Mouse (Mus musculus): ENCODE measurements around the gene Prkcb.
A peak's percentile ranks its signal among the peaks of the same experiment; 100 is the strongest.
"Not testable (repeated sequence)": the region's sequence is repeated elsewhere in the genome, so short reads cannot be mapped to it uniquely, and the experiment has no call there.

Prkcb gene

DNA sequence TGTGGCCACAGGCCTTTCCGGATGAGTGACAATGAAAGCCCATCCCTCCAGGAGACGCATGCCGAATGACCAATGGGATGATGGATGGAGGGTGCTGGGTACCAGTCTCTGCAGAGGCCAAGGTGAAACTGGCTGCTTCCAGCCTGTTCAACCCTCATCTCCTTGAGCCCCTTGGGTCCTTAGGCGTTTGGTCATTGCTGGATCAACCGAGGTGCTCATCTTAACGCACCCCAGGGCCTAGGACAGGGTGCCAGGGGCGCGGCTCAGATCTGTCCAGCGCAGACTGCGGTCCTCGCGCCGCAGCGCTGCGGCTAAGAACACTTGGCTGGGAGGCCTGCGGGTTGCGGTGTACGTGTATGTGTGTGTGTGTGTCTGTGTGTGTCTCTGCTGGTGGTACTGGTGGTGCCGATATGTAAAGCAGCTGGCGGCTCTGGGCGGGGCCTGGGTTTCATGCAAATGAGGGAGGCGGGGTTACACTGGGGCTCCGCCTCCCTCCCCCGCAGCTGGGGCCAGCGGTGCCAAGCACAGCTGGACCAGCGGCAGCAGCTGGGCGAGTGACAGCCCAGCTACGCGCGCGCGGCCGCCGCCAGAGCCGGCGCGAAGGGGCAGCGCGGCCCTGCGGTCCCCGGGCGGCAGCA, at the start of gene Prkcb:
Gene Prkcb, plus strand, starts transcription at position 147 of the 638 bp plus-strand sequence.
- peak; percentile 73 to 76 for DNase-seq (ENCODE audit: low spot score in 2 of 2)

DNA sequence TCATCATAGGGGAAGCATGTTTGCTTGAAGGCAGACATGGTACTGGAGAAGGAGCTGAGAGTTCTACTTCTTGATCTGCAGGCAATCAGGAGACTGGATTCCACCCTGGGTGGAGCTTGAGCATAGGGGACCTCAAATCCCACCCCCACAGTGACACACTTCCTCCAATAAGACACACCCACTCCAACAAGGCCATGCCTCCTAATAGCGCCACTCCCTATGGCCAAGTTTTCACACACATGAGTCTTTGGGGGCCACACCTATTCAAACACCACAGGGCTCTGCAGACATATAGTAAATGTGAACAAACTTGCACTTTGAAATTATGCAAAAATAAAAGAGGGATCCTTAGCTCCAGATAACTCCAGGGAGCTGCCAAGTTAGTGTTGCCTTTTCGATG, 49.6 kb upstream of the Prkcb start:
- no peak for DNase-seq (ENCODE audit: low spot score in 2 of 2)

DNA sequence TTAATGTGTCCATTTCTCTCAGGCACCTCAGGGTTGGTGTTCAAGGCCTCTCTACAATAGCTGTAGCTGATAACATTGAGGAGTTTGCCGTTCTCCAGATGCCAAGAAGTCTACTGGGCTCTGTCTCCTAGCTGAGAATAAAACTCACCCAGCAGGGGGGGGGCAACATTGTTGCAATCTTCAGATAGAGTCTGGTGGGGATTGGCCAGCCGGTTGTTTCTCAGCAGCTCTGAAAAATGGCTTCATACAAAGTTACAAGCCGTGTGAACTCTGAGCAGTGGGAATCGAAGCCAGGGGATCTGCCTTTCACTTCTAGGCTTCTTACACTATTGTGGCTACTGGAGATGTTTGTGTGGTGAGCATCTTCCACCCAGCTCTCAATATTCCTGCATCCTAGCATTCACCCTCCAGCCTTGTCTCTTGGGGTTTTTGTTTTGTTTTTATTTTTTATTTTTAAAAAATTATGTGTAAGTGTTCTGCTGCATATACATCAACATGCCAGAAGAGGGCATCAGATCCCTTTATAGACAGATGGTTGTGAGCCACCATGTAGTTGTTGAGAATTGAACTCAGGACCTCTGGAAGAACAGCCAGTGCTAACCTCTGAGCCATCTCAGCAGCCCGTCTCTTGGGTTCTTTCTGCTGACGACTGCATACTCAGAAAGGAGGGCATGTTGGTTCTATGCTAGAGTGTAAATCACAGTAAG, 48.0 kb upstream of the Prkcb start:
- no peak for DNase-seq (ENCODE audit: low spot score in 2 of 2)

DNA sequence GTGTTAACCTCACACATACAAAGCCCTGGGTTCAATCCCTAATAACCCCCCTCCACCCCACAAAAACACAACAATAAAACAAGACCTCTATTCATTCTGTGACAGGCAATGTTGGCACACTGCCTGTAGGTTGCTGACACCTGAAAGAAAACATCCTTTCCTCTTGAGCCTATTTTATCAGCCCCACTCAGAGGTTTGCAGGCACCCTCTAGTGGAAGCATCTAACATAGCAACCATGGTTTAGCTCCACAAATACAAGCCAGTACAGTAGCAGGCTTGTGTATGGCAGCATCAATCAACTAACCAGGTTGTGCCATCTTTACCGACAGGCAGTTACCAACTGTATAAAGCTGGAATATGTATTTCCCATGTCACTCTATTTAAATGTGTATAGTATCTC, 46.3 kb upstream of the Prkcb start:
- DNase-seq (ENCODE audit: low spot score in 2 of 2), result no peak

DNA sequence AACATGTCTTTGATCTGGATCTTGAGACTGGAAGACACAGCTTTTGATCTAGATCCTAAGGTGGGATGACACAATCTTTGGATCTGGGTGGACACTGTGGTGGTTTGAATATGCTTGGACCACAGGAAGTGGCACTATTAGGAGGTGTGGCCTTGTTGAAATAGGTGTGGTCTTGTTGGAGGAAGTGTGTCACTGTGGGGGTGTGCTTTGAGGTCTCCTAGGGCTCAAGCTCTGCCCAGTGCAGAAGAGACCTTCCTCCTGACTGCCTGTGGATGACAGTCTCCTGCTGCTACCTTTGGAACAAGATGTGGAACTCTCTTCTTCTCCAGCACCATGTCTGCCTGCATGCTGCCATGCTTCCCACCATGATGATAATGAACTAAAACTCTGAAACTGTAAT, 45.8 kb upstream of the Prkcb start:
- not testable (repeated sequence) for DNase-seq (ENCODE audit: low spot score in 2 of 2)

DNA sequence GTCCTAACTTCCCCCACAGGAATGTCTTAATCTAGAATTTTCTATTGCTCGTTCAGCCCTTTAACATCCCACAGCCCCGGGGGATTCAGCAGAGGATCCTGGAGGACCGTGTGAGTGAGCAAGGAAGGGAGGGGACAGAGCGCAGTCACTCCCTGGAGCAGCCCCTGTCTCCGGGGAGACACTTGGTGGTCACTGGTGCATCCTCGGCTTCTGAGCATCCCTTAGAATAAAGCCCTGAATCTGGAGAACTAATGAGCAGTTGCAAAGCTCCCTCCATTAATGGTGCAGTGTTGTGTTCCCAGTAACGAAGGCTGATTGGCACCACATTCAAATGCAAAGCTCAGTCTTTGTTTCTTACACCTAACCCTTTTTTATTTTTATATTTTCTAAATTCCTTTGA, 44.4 kb upstream of the Prkcb start:
- no peak for DNase-seq (ENCODE audit: low spot score in 2 of 2)

DNA sequence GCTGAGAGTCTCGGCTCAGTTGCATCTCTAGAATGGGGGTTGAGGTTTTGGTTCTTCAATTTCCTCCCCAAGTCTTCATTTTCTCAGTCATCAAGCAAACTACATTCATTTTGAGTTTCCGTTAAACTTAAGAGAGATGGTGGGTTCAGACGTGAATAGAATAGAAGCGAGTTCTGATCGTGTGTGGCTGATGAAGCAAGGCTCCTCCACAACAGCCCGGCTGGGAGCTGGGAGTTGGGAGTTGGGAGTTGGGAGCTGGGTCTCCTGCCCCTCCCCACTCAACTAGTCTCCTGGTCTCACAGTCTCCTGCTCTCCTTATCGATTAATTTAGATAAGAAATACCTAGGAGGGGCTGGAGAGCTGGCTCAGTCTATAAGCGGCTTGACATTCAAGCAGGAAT, 44.0 kb upstream of the Prkcb start:
- DNase-seq (ENCODE audit: low spot score in 2 of 2), result no peak

DNA sequence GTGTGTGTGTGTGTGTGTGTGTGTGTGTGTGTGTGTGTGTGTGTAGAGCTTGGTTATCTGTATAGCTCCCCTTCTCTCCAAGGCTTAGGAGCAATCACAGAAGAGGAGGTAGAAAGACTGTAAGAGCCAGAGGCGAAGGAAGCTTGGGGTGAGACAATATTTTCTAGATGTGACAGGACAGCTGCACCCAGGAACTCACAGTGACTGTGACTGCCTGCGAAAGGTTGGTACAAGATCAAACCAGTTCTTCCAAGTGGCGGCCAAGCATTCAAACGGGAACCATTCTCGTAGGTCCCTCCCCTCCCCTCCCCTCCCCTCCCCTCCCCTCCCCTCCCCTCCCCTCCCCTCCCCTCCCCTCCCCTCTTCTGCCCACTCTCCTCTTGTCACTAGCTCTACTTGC, 42.6 kb upstream of the Prkcb start:
- no peak for DNase-seq (ENCODE audit: low spot score in 2 of 2)

DNA sequence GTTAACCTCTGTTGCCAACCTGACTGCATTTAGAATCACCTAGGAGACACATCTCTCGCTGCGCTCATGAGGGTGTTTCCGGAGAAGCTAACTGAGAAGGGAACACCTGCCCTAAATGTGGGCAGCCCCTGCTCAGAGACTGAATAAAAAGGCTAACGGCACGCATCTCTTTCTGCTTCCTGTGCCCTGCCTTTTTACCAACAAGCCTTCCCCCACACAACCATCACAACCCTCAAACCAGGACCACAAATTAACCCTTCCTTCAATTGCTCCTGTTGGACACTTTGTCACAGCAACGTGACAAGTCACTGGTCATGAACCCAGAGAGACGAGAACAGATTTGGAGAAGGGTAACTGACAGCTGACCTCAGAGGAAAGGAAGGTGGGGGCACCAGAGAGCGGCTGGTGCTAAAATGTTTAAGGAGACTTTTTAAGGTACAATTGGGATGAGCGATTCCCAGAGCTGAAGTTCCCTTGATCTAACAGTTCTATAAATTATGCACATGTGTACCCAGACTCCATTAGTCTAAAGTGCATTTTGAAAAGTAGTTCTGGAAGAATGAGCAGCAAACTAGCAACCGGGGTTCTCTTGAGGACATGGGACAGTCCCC, 41.2 kb upstream of the Prkcb start:
- no peak for DNase-seq (ENCODE audit: low spot score in 2 of 2)

DNA sequence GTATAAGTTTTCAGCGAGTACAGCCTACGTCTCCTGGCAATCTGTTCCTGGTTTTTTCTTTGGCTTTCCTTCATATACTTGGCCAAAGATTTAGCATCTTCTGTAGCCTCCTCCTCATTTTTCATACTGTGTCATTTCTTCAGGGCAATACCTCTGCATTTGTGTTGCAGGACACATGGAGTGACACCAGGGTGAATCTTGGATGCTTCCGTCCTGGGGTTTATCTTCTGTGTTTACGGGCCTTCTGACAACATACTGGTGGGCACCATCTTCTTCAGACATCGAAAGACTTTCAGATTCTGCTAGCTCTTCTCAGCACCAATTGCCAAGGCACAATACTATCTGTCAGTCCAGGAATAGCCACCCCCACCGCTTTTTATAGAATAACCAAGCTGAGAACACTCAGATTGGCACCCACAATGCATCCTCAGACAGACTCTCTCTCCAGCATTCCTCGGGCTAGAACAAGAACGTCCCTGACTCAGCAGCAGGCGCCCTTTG, 39.2 kb upstream of the Prkcb start:
- no peak for DNase-seq (ENCODE audit: low spot score in 2 of 2)

DNA sequence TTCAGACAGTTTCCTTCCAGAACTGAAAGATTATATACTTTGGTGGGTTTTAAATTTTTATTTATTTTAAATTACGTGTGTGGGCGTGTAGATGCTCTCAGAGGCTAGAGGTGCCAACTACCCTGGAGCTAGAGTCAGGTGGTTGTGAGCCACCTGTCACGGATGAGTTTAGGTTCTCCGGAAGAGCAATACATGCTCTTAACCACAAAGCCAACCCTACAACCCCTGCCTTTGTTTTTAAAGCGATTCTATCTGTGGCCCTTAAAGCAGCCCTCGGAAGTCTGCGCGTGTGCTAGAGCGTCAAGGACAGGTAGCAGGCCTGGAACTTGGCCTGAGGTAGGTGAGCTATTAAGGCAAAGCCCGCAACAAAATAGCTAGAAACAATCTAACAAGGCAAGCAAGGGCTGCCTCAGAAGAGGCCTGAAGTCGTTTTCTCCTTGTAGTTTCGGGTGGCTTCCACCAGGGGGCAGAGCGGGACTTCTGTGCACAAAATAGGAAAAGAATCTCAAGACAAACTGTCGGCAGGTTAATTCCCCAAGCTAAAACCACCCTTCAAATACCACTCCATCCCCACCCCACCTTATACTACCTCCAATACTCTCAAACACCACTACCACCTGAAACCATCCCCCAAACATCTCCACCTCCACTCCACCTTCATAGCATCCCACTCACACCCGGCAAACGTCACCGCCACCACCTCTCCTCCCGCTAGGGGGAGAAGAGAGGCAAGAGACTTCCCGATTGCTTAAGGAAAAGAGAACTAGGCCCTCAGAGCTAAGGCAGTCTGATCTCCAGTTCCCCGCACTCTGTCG, 37.1 kb upstream of the Prkcb start:
- peak; percentile 55 to 78 for DNase-seq (ENCODE audit: low spot score in 2 of 2)

DNA sequence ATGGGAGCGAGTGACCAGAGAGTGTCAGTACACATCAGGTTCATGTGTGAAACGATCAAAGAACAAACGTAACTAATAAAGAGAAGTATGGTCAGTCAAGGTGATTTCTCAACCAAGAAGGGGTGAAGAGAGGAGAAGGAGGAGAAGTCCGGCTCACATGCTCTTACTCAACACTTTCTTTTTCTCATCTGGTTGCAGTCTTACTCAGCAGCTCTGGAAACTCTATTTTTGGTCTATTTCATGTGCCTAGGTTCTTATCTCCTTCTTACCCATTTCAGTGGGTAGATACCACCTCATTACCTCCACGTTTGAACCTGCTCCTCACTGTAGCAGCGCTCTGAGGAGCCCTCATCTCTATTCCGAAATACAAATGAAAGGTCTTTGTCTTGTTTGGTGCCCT, 31.8 kb upstream of the Prkcb start:
- DNase-seq (ENCODE audit: low spot score in 2 of 2), result no peak

DNA sequence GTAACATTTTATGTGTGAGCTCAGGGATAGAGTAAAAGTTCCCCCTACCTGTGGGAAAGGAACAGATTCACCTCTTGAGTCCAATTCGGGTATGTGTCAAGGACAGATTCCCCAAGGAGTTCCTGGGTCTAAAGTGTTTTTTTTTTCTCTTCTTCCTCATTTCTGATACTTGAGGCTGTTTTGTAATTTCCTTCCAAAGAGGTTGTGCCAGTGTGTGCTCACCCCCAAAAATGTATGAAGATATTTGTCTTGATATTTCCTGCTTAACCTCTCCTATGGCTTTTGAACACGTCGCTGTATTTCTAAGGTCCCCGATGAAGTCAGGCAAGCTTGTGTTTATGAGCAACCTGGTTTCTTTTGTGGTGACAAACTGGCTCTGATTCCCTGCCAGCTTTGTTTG, 30.0 kb upstream of the Prkcb start:
- no peak for DNase-seq (ENCODE audit: low spot score in 2 of 2)

DNA sequence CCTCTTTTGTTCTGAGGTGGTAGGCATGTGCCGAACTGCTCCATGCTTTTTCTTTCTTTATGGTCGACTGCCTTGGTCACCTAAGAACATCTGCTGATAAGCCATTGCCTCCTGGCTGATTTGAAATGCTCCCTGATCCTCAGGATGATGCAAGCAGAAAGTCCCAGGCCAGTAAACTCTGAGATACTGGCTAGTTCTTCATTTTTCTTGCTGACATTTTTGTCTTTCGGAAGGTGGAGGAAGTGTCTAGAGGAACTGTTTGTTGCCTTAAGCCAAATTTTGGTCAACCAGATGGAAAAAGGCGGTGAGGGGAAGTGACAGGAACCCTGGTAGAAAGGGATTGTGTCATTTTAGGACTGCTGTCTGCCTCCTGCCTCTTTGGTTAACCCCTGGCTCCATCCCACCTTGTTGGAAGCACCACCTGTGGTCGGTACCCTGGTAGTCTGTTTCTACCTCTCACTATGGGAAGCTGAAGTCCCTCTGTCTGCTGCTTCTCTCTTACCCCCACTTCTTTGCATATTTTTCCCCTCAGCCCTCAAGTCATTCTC, 28.4 kb upstream of the Prkcb start:
- DNase-seq (ENCODE audit: low spot score in 2 of 2), result peak in 1 of 2 experiments; percentile 11

DNA sequence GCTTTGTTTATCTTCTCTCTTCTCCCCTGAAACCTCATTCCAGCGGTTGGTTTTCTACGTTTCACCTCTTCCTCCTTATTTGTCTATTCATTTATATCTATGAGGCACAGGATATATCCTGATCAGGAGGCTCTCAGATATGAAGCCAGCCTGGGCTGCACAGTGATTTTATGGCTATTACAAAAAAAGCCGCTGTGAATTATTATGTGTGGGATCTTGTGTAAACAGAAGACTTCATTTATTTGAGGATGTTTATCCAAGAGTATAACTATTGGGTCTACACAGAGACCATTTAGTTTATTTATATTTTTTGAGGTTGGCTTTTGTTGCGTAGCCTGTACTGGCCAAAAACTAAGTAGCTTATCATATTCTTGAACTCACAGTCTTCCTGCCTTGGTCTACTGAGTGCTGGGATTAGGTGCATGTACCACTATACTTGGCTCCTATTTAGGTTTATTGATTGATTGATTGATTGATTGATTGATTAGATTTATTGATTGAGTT, 19.5 kb upstream of the Prkcb start:
- DNase-seq (ENCODE audit: low spot score in 2 of 2), result no peak

DNA sequence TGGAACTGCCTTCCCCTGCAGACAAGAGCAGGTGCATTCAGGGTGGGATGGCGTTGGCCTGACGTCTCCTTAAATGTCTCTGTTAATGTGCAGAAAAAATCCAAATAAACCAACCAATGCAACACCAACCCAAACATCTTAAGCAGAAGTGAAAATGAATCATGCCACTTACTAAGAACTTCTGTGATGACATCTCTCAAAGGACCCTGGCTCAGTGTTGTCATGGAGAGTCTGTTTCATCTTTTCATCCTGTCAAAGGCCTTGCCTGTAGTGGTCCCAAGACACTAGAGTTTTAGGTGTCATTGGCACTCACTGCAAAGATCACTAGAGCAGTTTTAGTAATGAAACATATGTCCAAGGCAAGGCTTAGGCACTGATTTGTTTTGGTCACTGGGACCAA, 16.2 kb upstream of the Prkcb start:
- DNase-seq (ENCODE audit: low spot score in 2 of 2), result no peak

DNA sequence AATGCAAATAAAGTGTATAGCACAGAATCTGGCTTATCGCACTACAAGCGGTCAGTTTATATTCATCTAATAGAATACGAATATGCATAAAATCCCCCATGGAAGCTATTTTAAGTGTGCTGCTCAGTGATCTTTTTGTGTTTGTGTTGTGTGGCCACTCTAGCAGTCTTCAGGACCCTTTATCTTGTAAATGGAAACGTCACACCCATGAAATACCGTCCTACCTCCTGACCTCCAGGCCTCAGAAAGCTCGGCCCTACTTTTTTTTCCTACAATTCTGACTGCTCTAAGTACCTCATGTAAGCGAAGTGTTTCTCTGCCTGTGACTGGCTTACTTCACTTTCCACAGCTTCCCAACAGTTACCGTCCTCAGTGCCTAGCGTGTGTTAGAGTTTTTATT, 9.0 kb upstream of the Prkcb start:
- DNase-seq (ENCODE audit: low spot score in 2 of 2), result no peak

DNA sequence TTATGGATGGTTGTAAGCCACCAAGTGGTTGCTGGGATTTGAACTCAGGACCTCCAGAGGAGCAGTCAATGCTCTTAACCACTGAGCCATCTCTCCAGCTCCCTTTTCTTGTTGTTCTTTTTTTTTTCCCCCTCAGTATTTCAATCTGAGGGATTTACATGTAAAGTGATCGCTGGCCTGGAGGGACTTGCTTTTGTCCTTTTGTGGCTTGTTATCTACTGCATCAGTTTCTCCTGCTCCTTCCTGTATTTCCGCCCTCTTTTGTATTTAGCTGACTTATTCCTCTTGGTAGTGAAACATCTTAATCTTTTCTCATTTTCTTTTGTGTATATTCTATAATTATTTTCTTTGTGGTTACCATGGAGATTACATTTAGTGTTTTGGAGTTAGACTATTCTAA, 8.2 kb upstream of the Prkcb start:
- DNase-seq (ENCODE audit: low spot score in 2 of 2), result no peak

DNA sequence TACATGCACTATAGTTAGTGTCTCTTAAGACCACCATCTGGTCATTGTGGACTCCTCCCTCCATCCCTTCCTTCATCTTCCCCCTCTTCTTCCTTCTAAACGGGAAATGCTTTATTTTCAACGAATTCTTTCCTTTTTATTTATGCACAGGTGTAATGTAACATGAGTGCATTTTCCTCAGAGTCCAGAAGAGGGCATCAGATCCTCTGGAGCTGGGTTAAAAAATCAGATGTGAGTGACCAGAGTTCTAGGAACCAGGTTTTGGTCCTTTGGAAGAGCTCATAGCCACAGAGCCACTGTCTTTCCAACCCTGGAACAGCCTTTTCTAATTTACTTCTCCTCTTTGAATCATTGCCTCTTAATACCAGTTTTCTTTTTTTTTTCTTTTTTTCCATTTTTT, 6.0 kb upstream of the Prkcb start:
- no peak for DNase-seq (ENCODE audit: low spot score in 2 of 2)

DNA sequence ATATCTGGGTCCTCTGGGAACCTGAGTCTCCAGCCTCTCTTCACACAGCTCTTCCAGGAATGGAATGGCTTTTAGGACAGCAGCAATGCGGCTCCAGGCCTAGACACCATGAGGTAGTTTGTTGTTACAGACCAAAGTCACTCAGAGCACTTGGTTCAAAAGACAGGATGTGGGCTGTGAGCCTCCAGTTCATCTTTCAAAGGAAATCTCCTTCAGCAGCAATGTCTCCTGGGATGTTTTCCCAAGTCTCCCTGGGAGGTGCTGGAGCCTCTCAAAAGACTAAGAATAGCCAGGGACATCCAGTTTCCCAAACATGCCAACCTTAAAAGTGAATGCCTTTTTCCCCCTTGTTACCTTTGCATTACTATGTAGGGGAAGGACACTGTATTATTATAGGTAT, 1.3 kb upstream of the Prkcb start:
- DNase-seq (ENCODE audit: low spot score in 2 of 2), result no peak

DNA sequence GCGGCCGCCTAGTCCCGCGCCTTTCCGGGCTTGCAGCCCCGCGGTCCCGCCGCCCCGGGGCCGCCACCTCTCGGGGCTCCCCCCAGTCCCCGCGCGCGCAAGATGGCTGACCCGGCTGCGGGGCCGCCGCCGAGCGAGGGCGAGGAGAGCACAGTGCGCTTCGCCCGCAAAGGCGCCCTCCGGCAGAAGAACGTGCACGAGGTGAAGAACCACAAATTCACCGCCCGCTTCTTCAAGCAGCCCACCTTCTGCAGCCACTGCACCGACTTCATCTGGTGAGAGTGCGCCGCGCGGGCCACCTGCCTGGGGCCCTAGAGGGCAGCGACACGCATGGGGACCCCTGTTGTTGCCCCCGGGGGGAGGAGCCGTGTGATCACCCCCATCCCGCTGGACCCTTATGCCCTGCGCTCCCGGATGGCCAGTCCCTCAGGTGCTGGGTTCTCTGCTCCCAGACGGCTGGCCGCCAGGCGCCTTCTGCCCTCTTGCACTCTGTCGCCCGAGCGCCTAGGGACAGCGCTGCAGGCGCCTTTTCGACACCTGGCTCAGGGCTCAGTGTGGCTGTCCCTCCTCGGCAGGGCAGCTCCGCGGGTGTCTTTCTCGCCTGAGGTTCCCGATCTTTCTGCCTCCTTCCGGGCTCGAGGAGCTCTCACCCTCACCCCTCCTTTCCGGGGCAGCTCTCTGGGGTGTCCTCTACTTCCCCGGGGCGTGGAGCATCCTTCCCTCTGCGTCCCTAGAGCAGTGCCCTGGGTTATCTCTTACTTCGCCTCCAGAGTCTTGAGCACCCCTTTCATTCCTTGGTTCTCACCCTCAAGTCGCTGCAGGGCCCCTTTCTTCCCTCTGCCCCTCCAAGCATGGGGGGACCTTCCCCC, 926 bp downstream of the Prkcb start:
- peak in 1 of 2 experiments; percentile 26 for DNase-seq (ENCODE audit: low spot score in 2 of 2)

Measured in urinary bladder, postnatal 4 days (tissue).